Mouse (Mus musculus) embryonic facial prominence, embryonic 14.5 days (tissue): ENCODE measurements around the gene Bcat1. TPM values are rescaled to one million over a fixed set of nuclear protein-coding genes. Genes with fewer than 3 reads are reported as not detected.

Experiments
- ATAC-seq: fragments of 200-750 bp; cut with Nextera tagmentation; 2 replicates; pipeline ENCODE4 v1.8.0; 2017; ENCODE audit warnings: low read depth, moderate number of reproducible peaks, moderate TSS enrichment
- DNase-seq: peaks from one replicate; pipeline ENCODE4 v3.0.0-alpha.2; 2015; ENCODE audit warnings: low spot score
- H3K27ac ChIP-seq: fragments of 300-500 bp; sonication (generic); replicated peaks from 2 replicates; pipeline ENCODE4 v1.5.1; 2014; ENCODE audit warnings: low read depth, mild to moderate bottlenecking, low read length, moderate library complexity
- H3K27me3 ChIP-seq: fragments of 300-500 bp; sonication (generic); replicated peaks from 2 replicates; pipeline ENCODE4 v1.6.1; 2014; ENCODE audit warnings: low read length; ENCODE audit not compliant: control insufficient read depth, insufficient read depth
- H3K36me3 ChIP-seq: fragments of 300-500 bp; sonication (generic); 2 replicates; pipeline ENCODE4 v1.6.1; 2014; ENCODE audit warnings: low read length, mixed read lengths; ENCODE audit not compliant: control insufficient read depth, insufficient read depth
- H3K4me1 ChIP-seq: fragments of 300-500 bp; sonication (generic); 2 replicates; pipeline ENCODE4 v1.6.1; 2014; ENCODE audit warnings: antibody characterized with exemption, low read length; ENCODE audit not compliant: control insufficient read depth, insufficient read depth
- H3K4me2 ChIP-seq: fragments of 300-500 bp; sonication (generic); 2 replicates; pipeline ENCODE4 v1.6.1; 2014; ENCODE audit warnings: low read depth, mild to moderate bottlenecking, low read length, moderate library complexity, mixed read lengths
- H3K4me3 ChIP-seq: fragments of 300-500 bp; sonication (generic); 2 replicates; pipeline ENCODE4 v1.5.1; 2014; ENCODE audit warnings: low read depth, mild to moderate bottlenecking, low read length
- H3K9ac ChIP-seq: fragments of 300-500 bp; sonication (generic); 2 replicates; pipeline ENCODE4 v1.6.1; 2014; ENCODE audit warnings: low read depth, mild to moderate bottlenecking, low read length, moderate library complexity, mixed read lengths
- H3K9me3 ChIP-seq: fragments of 300-500 bp; sonication (generic); 2 replicates; pipeline ENCODE4 v1.6.1; 2016; ENCODE audit warnings: low read length; ENCODE audit not compliant: control insufficient read depth
- WGBS: fragments of 180-500 bp; shearing (Covaris S2); extraction: QIAGEN DNeasy Blood & Tissue Kit; methylation state at CpG from one replicate; pipeline ENCODE4 v1.1.7; 2014; 5-methylcytosine and 5-hydroxymethylcytosine counted together
- polyA plus RNA-seq: library from polyadenylated mRNA; unstranded; fragments of >200 nt; fragmentation: Nextera tagmentation; extraction: Ambion mirVana; gene quantifications from 2 replicates; pipeline ENCODE4 v1.2.1, GENCODE M21; 2014

Bcat1 gene
- polyA plus RNA-seq, 1 experiment from 2014 or later, result 34.7 TPM

- Histone ChIP-seq H3K4me1 (no peaks in the 10 kb centered on the region), H3K9ac (no peak overlapping the region), H3K36me3 (no peaks in the 10 kb centered on the region), H3K4me3 (no peak overlapping the region), H3K9me3 (no peaks in the 10 kb centered on the region), H3K4me2 (no peak overlapping the region), H3K27me3 (no peaks in the 10 kb centered on the region), H3K27ac (no peak overlapping the region)
- no peak for ATAC-seq
- 87% methylated on average over 7 of the region's 7 CpGs for WGBS
- no peak for DNase-seq
These were observed 6.6 kb downstream of the Bcat1 start for GRCm38 (mm10) chr6:145069397-145069796.

- ATAC-seq (no peak), DNase-seq (no peak)
- H3K27ac ChIP-seq, result no peak overlapping the region
- WGBS, result 77% methylated on average over 8 of the region's 8 CpGs
- no peaks in the 10 kb centered on the region for H3K4me1 ChIP-seq
- no peaks in the 10 kb centered on the region for H3K27me3 ChIP-seq
- no peaks in the 10 kb centered on the region for H3K9me3 ChIP-seq
- no peaks in the 10 kb centered on the region for H3K36me3 ChIP-seq
- H3K4me2 ChIP-seq, result no peak overlapping the region
- no peak overlapping the region for H3K4me3 ChIP-seq
- no peak overlapping the region for H3K9ac ChIP-seq
These were observed 8.3 kb downstream of the Bcat1 start for GRCm38 (mm10) chr6:145067679-145068078.

- Histone ChIP-seq H3K9ac (no peak overlapping the region), H3K4me2 (no peak overlapping the region), H3K4me1 (no peaks in the 10 kb centered on the region), H3K9me3 (no peaks in the 10 kb centered on the region), H3K27me3 (no peaks in the 10 kb centered on the region), H3K27ac (no peak overlapping the region), H3K4me3 (no peak overlapping the region), H3K36me3 (no peaks in the 10 kb centered on the region)
- WGBS, result 70% methylated on average over 6 of the region's 6 CpGs
- no peak for ATAC-seq
- no peak for DNase-seq
These were observed 9.6 kb downstream of the Bcat1 start for GRCm38 (mm10) chr6:145066416-145066815.

DNA sequence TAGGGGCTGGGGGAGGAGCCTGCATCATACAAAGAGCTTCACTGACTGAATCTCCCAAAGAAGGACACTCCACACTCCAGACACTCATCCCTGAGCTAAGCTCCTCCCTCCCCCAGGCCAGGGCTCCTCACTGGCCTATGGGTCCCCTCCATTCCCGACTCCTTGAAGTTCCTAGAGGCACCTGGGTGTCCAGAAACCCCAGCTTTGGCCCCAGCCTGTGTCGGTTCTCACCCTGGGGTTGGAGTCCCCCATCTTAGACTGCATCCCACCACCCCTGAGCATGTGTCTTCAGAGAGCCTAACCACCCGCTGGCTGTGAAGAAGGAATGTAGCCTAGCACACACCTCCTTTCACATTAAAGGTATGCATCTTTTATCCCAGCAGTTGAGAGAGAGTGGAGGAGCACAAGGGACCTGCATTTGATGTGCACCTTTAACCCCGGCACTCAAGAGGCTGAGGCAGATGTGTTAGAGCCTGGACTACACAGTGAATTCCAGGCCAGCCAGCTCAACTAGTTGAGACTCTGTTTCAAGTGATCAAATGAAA lies 10.6 kb downstream of the Bcat1 start:
- Histone ChIP-seq H3K4me3 (no peak overlapping the region), H3K4me1 (no peaks in the 10 kb centered on the region), H3K9me3 (no peaks in the 10 kb centered on the region), H3K4me2 (no peak overlapping the region), H3K27me3 (no peaks in the 10 kb centered on the region), H3K27ac (no peak overlapping the region), H3K36me3 (no peaks in the 10 kb centered on the region), H3K9ac (no peak overlapping the region)
- WGBS, result 75% methylated on average over 4 of the region's 4 CpGs
- DNase-seq (no peak), ATAC-seq (no peak)

GRCm38 (mm10) chr6:145064104-145064503 lies 11.9 kb downstream of the Bcat1 start:
- no peaks in the 10 kb centered on the region for H3K4me1 ChIP-seq
- WGBS, result 70% methylated on average over 1 of the region's 1 CpGs
- H3K27ac ChIP-seq, result no peak overlapping the region
- no peaks in the 10 kb centered on the region for H3K27me3 ChIP-seq
- no peak for DNase-seq
- H3K4me2 ChIP-seq, result no peak overlapping the region
- H3K9ac ChIP-seq, result no peak overlapping the region
- H3K36me3 ChIP-seq, result no peaks in the 10 kb centered on the region
- no peak overlapping the region for H3K4me3 ChIP-seq
- no peak for ATAC-seq
- H3K9me3 ChIP-seq, result no peaks in the 10 kb centered on the region

- Histone ChIP-seq H3K4me2 (no peak overlapping the region), H3K27ac (no peak overlapping the region), H3K4me3 (no peak overlapping the region), H3K4me1 (no peaks in the 10 kb centered on the region), H3K27me3 (no peaks in the 10 kb centered on the region), H3K9me3 (no peaks in the 10 kb centered on the region), H3K36me3 (no peaks in the 10 kb centered on the region), H3K9ac (no peak overlapping the region)
- DNase-seq (no peak), ATAC-seq (no peak)
- 63% methylated on average over 5 of the region's 5 CpGs for WGBS
These were observed 12.6 kb downstream of the Bcat1 start for GRCm38 (mm10) chr6:145063212-145063868.

GRCm38 (mm10) chr6:145062763-145063162 lies 13.2 kb downstream of the Bcat1 start:
- Histone ChIP-seq H3K4me3 (no peak overlapping the region), H3K36me3 (no peaks in the 10 kb centered on the region), H3K27ac (no peak overlapping the region), H3K9ac (no peak overlapping the region), H3K9me3 (no peaks in the 10 kb centered on the region), H3K4me2 (no peak overlapping the region), H3K4me1 (no peaks in the 10 kb centered on the region), H3K27me3 (no peaks in the 10 kb centered on the region)
- WGBS, result 65% methylated on average over 4 of the region's 4 CpGs
- ATAC-seq (no peak), DNase-seq (no peak)

- 81% methylated on average over 1 of the region's 1 CpGs for WGBS
- ATAC-seq (no peak), DNase-seq (no peak)
These were observed 14.6 kb downstream of the Bcat1 start for GRCm38 (mm10) chr6:145061361-145061760.

GRCm38 (mm10) chr6:145056102-145056501 lies 19.9 kb downstream of the Bcat1 start:
- no peak for ATAC-seq
- Histone ChIP-seq H3K4me3 (no peak overlapping the region), H3K9me3 (no peaks in the 10 kb centered on the region), H3K27me3 (no peaks in the 10 kb centered on the region), H3K9ac (no peak overlapping the region), H3K4me2 (no peak overlapping the region), H3K36me3 (no peaks in the 10 kb centered on the region), H3K27ac (no peak overlapping the region), H3K4me1 (no peaks in the 10 kb centered on the region)
- WGBS, result 74% methylated on average over 4 of the region's 4 CpGs
- DNase-seq, result no peak

More at GRCm38 (mm10) chr6:145061361-145061760, 14.6 kb downstream of the Bcat1 start:
- H3K4me3 ChIP-seq, result no peak overlapping the region
- no peak overlapping the region for H3K27ac ChIP-seq
- no peaks in the 10 kb centered on the region for H3K36me3 ChIP-seq
- H3K27me3 ChIP-seq, result no peaks in the 10 kb centered on the region
- H3K9me3 ChIP-seq, result no peaks in the 10 kb centered on the region
- H3K4me1 ChIP-seq, result no peaks in the 10 kb centered on the region
- H3K4me2 ChIP-seq, result no peak overlapping the region
- H3K9ac ChIP-seq, result no peak overlapping the region
